Mouse (Mus musculus): ENCODE results near the gene Znhit1. TPM values are rescaled to one million over a fixed set of nuclear protein-coding genes. Genes with fewer than 3 reads are reported as not detected.

Gene Znhit1
- polyA plus RNA-seq, 1 experiment from 2014 or later, result 66.8 TPM

MicroRNAs encoded within 50 kb of the gene (microRNA counts, 519-probe panel; counts per million panel counts)
- 473 counts per million, percentile 71 among the panel's probes with 10 or more counts for microRNA mmu-miR-702

Small RNAs within 50 kb of the gene (microRNA-seq; reads per million reads assigned to microRNA genes)
- 10.4 reads per million, percentile 17 among the genes with 10 or more reads in this experiment for gene Mir702 (ENCODE audit: borderline number of aligned reads)

Other genes with a start within 250 kb of the Znhit1 start
- gene Col26a1, start 104.8 kb downstream of the Znhit1 start, polyA plus RNA-seq (2015; fragmentation: Nextera tagmentation; extraction: Ambion mirVana), result 0.95 and 1.1 TPM in 2 replicates
- gene Ift22, start 79.9 kb downstream of the Znhit1 start, polyA plus RNA-seq (2015; fragmentation: Nextera tagmentation; extraction: Ambion mirVana), result 36.7 and 40.5 TPM in 2 replicates
- gene Fis1, start 34.7 kb downstream of the Znhit1 start, polyA plus RNA-seq (2015; fragmentation: Nextera tagmentation; extraction: Ambion mirVana), result 298 and 312 TPM in 2 replicates
- gene Cldn15, start 21.4 kb downstream of the Znhit1 start, polyA plus RNA-seq (2015; fragmentation: Nextera tagmentation; extraction: Ambion mirVana), result 1.2 and 2.2 TPM in 2 replicates
- 9.4 and 9.9 TPM in 2 replicates for gene Plod3, start 1.0 kb downstream of the Znhit1 start, polyA plus RNA-seq (2015; fragmentation: Nextera tagmentation; extraction: Ambion mirVana)
- 0.18 and 0.24 TPM in 2 replicates for gene Vgf, start 38.4 kb upstream of the Znhit1 start, polyA plus RNA-seq (2015; fragmentation: Nextera tagmentation; extraction: Ambion mirVana)
- gene Ap1s1, start 58.1 kb upstream of the Znhit1 start, polyA plus RNA-seq (2015; fragmentation: Nextera tagmentation; extraction: Ambion mirVana), result 135 and 145 TPM in 2 replicates
- 0.05 and 0.12 TPM in 2 replicates for gene Serpine1, start 84.2 kb upstream of the Znhit1 start, polyA plus RNA-seq (2015; fragmentation: Nextera tagmentation; extraction: Ambion mirVana)
- 13.0 and 18.0 TPM in 2 replicates for gene Trim56, start 128.2 kb upstream of the Znhit1 start, polyA plus RNA-seq (2015; fragmentation: Nextera tagmentation; extraction: Ambion mirVana)
- gene Muc3, start 161.3 kb upstream of the Znhit1 start, polyA plus RNA-seq (2015; fragmentation: Nextera tagmentation; extraction: Ambion mirVana), result 0.36 and 0.46 TPM in 2 replicates
- gene Muc3a, start 224.4 kb upstream of the Znhit1 start, polyA plus RNA-seq (2015; fragmentation: Nextera tagmentation; extraction: Ambion mirVana), result 1.7 TPM in 2 replicates

All from thymus, postnatal 0 days (tissue).